Mouse (Mus musculus): ENCODE data around the gene Inca1.

- TF ChIP-seq USF1 (IDR thresholded peaks at IDR 0.05; ENCODE audit: low read depth) (no peak), CTCF (IDR thresholded peaks at IDR 0.05; ENCODE audit: control insufficient read depth, insufficient read depth, insufficient read length) (no peak), MAX (IDR thresholded peaks at IDR 0.05) (no peak), FOSL1 (IDR thresholded peaks at IDR 0.05; ENCODE audit: insufficient read depth, low read length, poor library complexity, severe bottlenecking) (no peak), CEBPB (IDR thresholded peaks at IDR 0.05; ENCODE audit: low read depth) (no peak), MYOD1 (IDR thresholded peaks at IDR 0.05; ENCODE audit: control insufficient read depth, insufficient read length, low read depth) (no peak), MYOG (IDR thresholded peaks at IDR 0.05; ENCODE audit: control insufficient read depth, extremely low read depth, insufficient read length) (no peak)
Measured at GRCm38 (mm10) chr11:70668771-70669505, 31.0 kb downstream of the Inca1 start, which contains the start of gene Spag7.

Measured in C2C12 (cell line).